Mouse (Mus musculus) forebrain, postnatal 0 days (tissue): ENCODE measurements around the gene Fkbpl. TPM values are rescaled to one million over a fixed set of nuclear protein-coding genes. Genes with fewer than 3 reads are reported as not detected.

Experiments
- ATAC-seq: fragments of 200-750 bp; cut with Nextera tagmentation; 2 replicates; pipeline ENCODE4 v1.8.0; 2017; ENCODE audit warnings: mild to moderate bottlenecking, moderate library complexity
- DNase-seq: peaks from one replicate; pipeline ENCODE4 v3.0.0-alpha.2; 2015
- H3K27ac ChIP-seq: fragments of 300-500 bp; sonication (generic); 2 replicates; pipeline ENCODE4 v1.5.1; 2014; ENCODE audit warnings: low read depth, mild to moderate bottlenecking, antibody characterized with exemption, low read length, moderate library complexity, mixed read lengths
- H3K27me3 ChIP-seq: fragments of 300-500 bp; sonication (generic); 2 replicates; pipeline ENCODE4 v1.6.1; 2014; ENCODE audit warnings: mild to moderate bottlenecking, low read length, mixed read lengths; ENCODE audit not compliant: insufficient read depth
- H3K36me3 ChIP-seq: fragments of 300-500 bp; sonication (generic); 2 replicates; pipeline ENCODE4 v1.6.1; 2014; ENCODE audit warnings: mild to moderate bottlenecking, moderate library complexity; ENCODE audit not compliant: insufficient read depth
- H3K4me1 ChIP-seq: fragments of 300-500 bp; sonication (generic); 2 replicates; pipeline ENCODE4 v1.6.1; 2014; ENCODE audit warnings: antibody characterized with exemption; ENCODE audit not compliant: insufficient read depth
- H3K4me2 ChIP-seq: fragments of 300-500 bp; sonication (generic); 2 replicates; pipeline ENCODE4 v1.6.1; 2014; ENCODE audit warnings: low read depth, mild to moderate bottlenecking, moderate library complexity
- H3K4me3 ChIP-seq: fragments of 300-500 bp; sonication (generic); 2 replicates; pipeline ENCODE4 v1.5.1; 2014; ENCODE audit warnings: low read depth, low read length, mixed read lengths
- H3K9ac ChIP-seq: fragments of 300-500 bp; sonication (generic); 2 replicates; pipeline ENCODE4 v1.6.1; 2014; ENCODE audit warnings: mild to moderate bottlenecking
- H3K9me3 ChIP-seq: fragments of 300-500 bp; sonication (generic); 2 replicates; pipeline ENCODE4 v1.6.1; 2016; ENCODE audit warnings: low read length
- CTCF ChIP-seq: sonication (generic); IDR thresholded peaks from 2 replicates; pipeline ENCODE4 v1.5.1; 2016; ENCODE audit warnings: antibody characterized with exemption, control low read depth, low read depth
- WGBS: fragments of 180-500 bp; shearing (Covaris S2); extraction: QIAGEN DNeasy Blood & Tissue Kit; methylation state at CpG from one replicate; pipeline ENCODE4 v1.1.7; 2014; 5-methylcytosine and 5-hydroxymethylcytosine counted together
- polyA plus RNA-seq: library from polyadenylated mRNA; unstranded; fragments of >200 nt; fragmentation: Nextera tagmentation; extraction: Ambion mirVana; gene quantifications from 2 replicates; pipeline ENCODE4 v1.2.1, GENCODE M21; 2015
- total RNA-seq: library from RNA; depleted of rRNA; stranded (reverse); fragments of >200 nt; gene quantifications from 2 replicates; pipeline ENCODE4 v1.2.3, GENCODE M21; 2014

The Fkbpl gene
- total and polyA plus RNA-seq, 2 experiments from 2014 or later: 9.6 to 11.4 TPM

GRCm38 (mm10) chr17:34649106-34649864 is 4.7 kb downstream of the Fkbpl start:
- no peak for TF ChIP-seq CTCF
- Histone ChIP-seq H3K27me3 (no peaks in the 10 kb centered on the region), H3K27ac (no peak overlapping the region), H3K4me3 (no peak overlapping the region), H3K4me1 (peaks cover 17% of the 10 kb centered on the region), H3K9me3 (no peaks in the 10 kb centered on the region), H3K36me3 (peaks cover 56% of the 10 kb centered on the region), H3K4me2 (no peak overlapping the region), H3K9ac (no peak overlapping the region)
- ATAC-seq (no peak), DNase-seq (no peak)
- 90% methylated on average over 18 of the region's 18 CpGs for WGBS

GRCm38 (mm10) chr17:34650781-34651180 is 6.2 kb downstream of the Fkbpl start:
- peaks cover 60% of the 10 kb centered on the region for H3K36me3 ChIP-seq
- H3K4me2 ChIP-seq: no peak overlapping the region
- DNase-seq (no peak), ATAC-seq (no peak)
- no peaks in the 10 kb centered on the region for H3K9me3 ChIP-seq
- H3K9ac ChIP-seq: no peak overlapping the region
- no peak overlapping the region for H3K27ac ChIP-seq
- WGBS: 93% methylated on average over 14 of the region's 14 CpGs
- TF ChIP-seq CTCF: no peak
- H3K27me3 ChIP-seq: no peaks in the 10 kb centered on the region
- peaks cover 9% of the 10 kb centered on the region for H3K4me1 ChIP-seq
- no peak overlapping the region for H3K4me3 ChIP-seq

GRCm38 (mm10) chr17:34651507-34652221 is 7.1 kb downstream of the Fkbpl start:
- H3K36me3 ChIP-seq: peaks cover 60% of the 10 kb centered on the region
- H3K27ac ChIP-seq: no peak overlapping the region
- ATAC-seq: no peak
- peaks cover 6% of the 10 kb centered on the region for H3K4me1 ChIP-seq
- no peak for DNase-seq
- H3K4me2 ChIP-seq: no peak overlapping the region
- H3K27me3 ChIP-seq: no peaks in the 10 kb centered on the region
- TF ChIP-seq CTCF: peak; percentile 42
- 42% methylated on average over 19 of the region's 19 CpGs for WGBS
- no peaks in the 10 kb centered on the region for H3K9me3 ChIP-seq
- no peak overlapping the region for H3K9ac ChIP-seq
- no peak overlapping the region for H3K4me3 ChIP-seq

- ATAC-seq: no peak
- DNase-seq: no peak
- H3K36me3 ChIP-seq: peaks cover 60% of the 10 kb centered on the region
- peaks cover 5% of the 10 kb centered on the region for H3K4me1 ChIP-seq
- H3K27ac ChIP-seq: no peak overlapping the region
- no peaks in the 10 kb centered on the region for H3K9me3 ChIP-seq
- no peak overlapping the region for H3K4me2 ChIP-seq
- WGBS: 93% methylated on average over 10 of the region's 10 CpGs
- no peak for TF ChIP-seq CTCF
- H3K27me3 ChIP-seq: no peaks in the 10 kb centered on the region
- no peak overlapping the region for H3K9ac ChIP-seq
- no peak overlapping the region for H3K4me3 ChIP-seq
These were observed 8.0 kb downstream of the Fkbpl start for GRCm38 (mm10) chr17:34652546-34652945.

- no peaks in the 10 kb centered on the region for H3K27me3 ChIP-seq
- H3K4me3 ChIP-seq: no peak overlapping the region
- H3K4me2 ChIP-seq: no peak overlapping the region
- H3K36me3 ChIP-seq: peaks cover 60% of the 10 kb centered on the region
- H3K4me1 ChIP-seq: peaks cover under 1% of the 10 kb centered on the region; the same call in 1 of the 2 replicates
- H3K9me3 ChIP-seq: no peaks in the 10 kb centered on the region
- 93% methylated on average over 8 of the region's 8 CpGs for whole genome bisulfite sequencing
- no peak overlapping the region for H3K9ac ChIP-seq
- H3K27ac ChIP-seq: no peak overlapping the region
- DNase-seq (no peak), ATAC-seq (no peak)
- TF ChIP-seq CTCF: no peak
These were observed 8.4 kb downstream of the Fkbpl start for GRCm38 (mm10) chr17:34652985-34653384.

GRCm38 (mm10) chr17:34653746-34654285 is 9.3 kb downstream of the Fkbpl start:
- peak; percentile 14; the same call in 1 of the 2 replicates for ATAC-seq

GRCm38 (mm10) chr17:34654392-34654791 is 9.8 kb downstream of the Fkbpl start:
- H3K36me3 ChIP-seq: peaks cover 52% of the 10 kb centered on the region
- no peak overlapping the region for H3K4me2 ChIP-seq
- H3K4me3 ChIP-seq: no peak overlapping the region
- no peaks in the 10 kb centered on the region for H3K9me3 ChIP-seq
- H3K27ac ChIP-seq: no peak overlapping the region
- ATAC-seq (no peak), DNase-seq (no peak)
- no peaks in the 10 kb centered on the region for H3K4me1 ChIP-seq
- no peak for TF ChIP-seq CTCF
- no peak overlapping the region for H3K9ac ChIP-seq
- H3K27me3 ChIP-seq: no peaks in the 10 kb centered on the region
- WGBS: 92% methylated on average over 13 of the region's 13 CpGs

More at GRCm38 (mm10) chr17:34653746-34654285, 9.3 kb downstream of the Fkbpl start:
- H3K36me3 ChIP-seq: peaks cover 56% of the 10 kb centered on the region
- peak; percentile 86 for TF ChIP-seq CTCF
- no peak overlapping the region for H3K4me3 ChIP-seq
- 66% methylated on average over 9 of the region's 9 CpGs for WGBS
- no peaks in the 10 kb centered on the region for H3K9me3 ChIP-seq
- H3K4me1 ChIP-seq: no peaks in the 10 kb centered on the region
- H3K27me3 ChIP-seq: no peaks in the 10 kb centered on the region
- H3K4me2 ChIP-seq: no peak overlapping the region
- peak; percentile 80 for DNase-seq
- no peak overlapping the region for H3K27ac ChIP-seq
- no peak overlapping the region for H3K9ac ChIP-seq
